Mouse (Mus musculus) heart, postnatal 25 days (tissue): ENCODE measurements around the gene Ppp3r1. TPM values are rescaled to one million over a fixed set of nuclear protein-coding genes. Genes with fewer than 3 reads are reported as not detected.
"Not testable (repeated sequence)": the region's sequence is repeated elsewhere in the genome, so short reads cannot be mapped to it uniquely, and the experiment has no call there.

ENCODE experiments used
- DNase-seq: peaks from one replicate; pipeline ENCODE4 v3.0.0; 2022; ENCODE audit warnings: low spot score
- intact Hi-C: fragments of 180-260 bp; cut with DNase I; formaldehyde crosslinking; loops from one replicate; pipeline ENCODE4 v1.15.1; 2025
- total RNA-seq, 2 experiments: library from RNA; stranded (reverse); gene quantifications; 2 replicates each; pipeline ENCODE4 v1.2.3; 2021

The Ppp3r1 gene
- total RNA-seq, 2 experiments from 2014 or later: 63.5 to 71.5 TPM

GRCm38 (mm10) chr11:17192151-17192844, 33.2 kb downstream of the Ppp3r1 start:
- no peak for DNase-seq
- intact Hi-C loops: no loop called here

DNA sequence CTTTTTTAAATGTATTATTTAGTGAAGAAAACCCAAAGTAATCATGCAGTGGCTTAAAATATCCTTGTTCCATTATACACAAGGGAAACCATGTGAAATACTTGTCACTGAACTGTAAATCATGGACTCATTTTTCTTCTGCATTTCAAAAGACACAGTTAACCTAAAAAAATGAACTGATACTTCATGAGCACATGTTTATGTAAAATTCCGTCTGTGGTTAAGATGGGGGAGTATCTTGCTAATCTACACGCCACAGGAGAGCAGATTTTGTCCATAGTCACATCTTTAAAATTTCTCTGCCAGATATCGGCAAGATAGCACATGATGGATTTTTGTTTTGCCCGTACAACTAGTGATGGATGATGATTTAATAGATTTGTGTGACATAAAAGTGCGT, 40.1 kb downstream of the Ppp3r1 start:
- intact Hi-C loops: no loop called here
- DNase-seq: no peak

DNA sequence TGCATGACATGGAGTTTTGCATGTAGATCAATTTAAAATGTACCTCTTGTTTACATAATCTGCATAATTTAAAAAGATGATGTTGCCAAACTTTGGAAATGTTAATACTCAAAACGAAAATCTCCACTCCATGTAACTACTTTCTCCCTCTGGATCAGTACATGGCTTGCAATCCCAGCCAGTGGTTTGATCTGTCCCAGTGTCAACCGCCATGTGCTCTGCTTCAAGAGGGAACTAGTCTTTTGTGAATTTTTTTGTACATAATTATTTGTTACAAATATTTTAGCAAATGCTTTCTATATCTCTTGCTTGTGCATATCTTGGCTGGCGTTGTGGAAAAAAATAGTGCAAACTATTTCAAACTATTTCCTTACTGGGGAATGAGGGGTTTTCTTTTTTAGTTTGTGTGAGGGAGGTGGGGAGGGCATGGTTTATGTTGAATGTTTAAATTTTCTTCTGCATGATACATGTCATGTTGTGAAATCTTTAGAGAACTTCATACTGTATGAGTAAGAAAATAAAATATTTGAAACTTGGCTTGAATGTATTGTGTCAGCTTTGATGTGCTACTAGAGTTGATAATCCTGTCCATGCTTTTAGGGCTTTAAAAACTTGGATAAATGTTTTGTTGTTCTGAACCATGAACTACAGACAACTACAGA, 40.9 kb downstream of the Ppp3r1 start:
- intact Hi-C loops: no loop called here
- no peak for DNase-seq

DNA sequence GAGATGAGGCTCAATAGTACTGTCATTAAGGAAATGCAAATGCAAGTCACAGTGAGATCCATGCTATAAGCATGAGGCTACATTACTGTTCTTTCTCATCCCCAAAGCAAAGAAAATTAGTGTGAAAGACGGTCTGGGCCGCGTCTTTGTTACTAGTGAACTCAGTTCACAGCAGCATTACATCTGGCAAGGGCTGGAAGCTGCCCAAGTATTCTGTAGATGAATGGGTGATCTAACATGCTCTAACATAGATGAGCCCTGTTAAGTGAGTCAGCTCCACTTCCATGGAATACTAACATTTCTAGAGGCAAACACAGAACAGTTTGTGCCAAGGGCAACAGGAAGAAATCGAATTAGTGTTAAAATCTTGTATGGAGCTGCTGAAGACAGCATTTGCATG, 41.9 kb downstream of the Ppp3r1 start:
- DNase-seq: no peak
- intact Hi-C loops: no loop called here

- intact Hi-C loops: no loop called here
- no peak for DNase-seq
Observed at GRCm38 (mm10) chr11:17202481-17202880, 43.4 kb downstream of the Ppp3r1 start.

DNA sequence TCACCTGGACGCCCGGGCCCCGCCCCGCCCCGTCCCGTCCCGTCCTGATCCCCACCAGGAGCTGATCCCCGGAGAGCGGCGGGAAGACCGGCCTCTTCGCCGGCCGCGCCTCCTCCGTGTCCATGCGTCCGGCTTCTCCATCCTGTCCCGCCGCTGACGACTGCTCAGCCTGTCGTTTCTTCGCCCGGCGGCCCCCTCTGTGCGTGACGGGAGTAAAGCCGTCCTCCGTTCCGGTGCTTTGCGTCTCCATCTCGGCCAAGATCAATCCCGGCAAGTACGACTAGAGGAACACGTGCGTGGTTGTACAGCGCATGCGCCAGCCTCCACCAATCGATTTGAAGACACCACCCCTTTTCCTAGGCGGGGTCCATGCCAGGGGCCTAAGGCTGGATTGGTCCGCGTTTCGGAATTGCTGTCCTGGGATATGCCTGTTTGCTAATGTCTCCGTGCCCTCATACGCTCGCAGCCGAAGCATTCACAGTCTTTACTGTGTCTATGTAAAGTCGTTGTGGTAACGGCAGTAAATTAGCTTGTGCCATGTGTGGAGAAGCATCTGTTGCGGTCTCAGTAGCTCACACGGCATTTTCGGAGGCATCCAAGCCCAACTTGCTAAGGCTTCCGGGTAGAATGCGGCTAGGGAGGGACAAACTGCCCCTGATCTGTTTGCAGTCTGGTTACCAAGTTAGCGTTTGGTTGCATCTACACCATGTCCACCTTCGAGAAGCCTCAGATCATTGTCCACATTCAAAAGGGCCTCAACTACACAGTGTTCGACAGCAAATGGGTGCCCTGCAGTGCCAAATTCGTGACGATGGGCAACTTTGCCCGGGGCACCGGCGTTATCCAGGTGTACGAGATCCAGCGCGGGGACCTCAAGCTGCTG, 52.4 kb downstream of the Ppp3r1 start, which contains the start of gene Pno1:
TSS of gene Pno1 (minus strand) at position 311 of the 883 bp plus-strand sequence.
- intact Hi-C loops: loop anchor here (2.0 to 10.0 kb wide), 4 partner anchors 45 to 259 kb away; partner anchors contain the start of genes C1d, Cnrip1, Fbxo48 and Plek
- peak; percentile 94 for DNase-seq

GRCm38 (mm10) chr11:17212141-17212495, 53.1 kb downstream of the Ppp3r1 start:
- no peak for DNase-seq
- intact Hi-C loops: loop anchor here (2.0 to 10.0 kb wide), 3 partner anchors 45 to 260 kb away; partner anchors contain the start of genes C1d, Cnrip1, Fbxo48 and Plek

- intact Hi-C loops: loop anchor here (2.0 to 10.0 kb wide), 3 partner anchors 44 to 261 kb away; partner anchors contain the start of genes C1d, Cnrip1, Fbxo48 and Plek
- DNase-seq: no peak
Observed at GRCm38 (mm10) chr11:17212903-17213509, 53.9 kb downstream of the Ppp3r1 start.

GRCm38 (mm10) chr11:17215475-17215874, 56.4 kb downstream of the Ppp3r1 start:
- no peak for DNase-seq
- intact Hi-C loops: loop anchor here (10.0 kb wide), 1 partner anchor 161 kb away; the partner anchor contains the start of genes Cnrip1 and Plek

GRCm38 (mm10) chr11:17221126-17221525, 62.1 kb downstream of the Ppp3r1 start:
- no peak for DNase-seq
- intact Hi-C loops: no loop called here

DNA sequence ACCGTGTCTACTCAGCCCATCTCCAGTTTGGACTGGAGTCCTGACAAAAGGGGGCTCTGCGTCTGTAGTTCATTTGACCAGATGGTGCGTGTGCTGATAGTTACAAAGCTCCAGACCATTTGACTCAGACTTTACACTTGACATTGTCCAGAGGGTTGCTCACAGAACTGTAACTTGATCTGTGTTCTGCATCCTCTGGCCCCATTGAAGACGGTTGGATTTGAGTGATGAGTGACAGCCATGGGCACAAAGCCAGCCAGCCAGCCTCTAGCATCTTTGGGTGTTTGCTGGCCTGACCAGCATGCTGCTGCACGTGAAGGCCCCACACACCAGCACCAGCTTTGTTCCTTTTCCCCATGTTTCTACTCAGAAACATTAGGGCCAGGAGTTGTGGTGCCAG, 73.7 kb downstream of the Ppp3r1 start:
- intact Hi-C loops: no loop called here
- no peak for DNase-seq

GRCm38 (mm10) chr11:17236449-17237037, 77.5 kb downstream of the Ppp3r1 start:
- no peak for DNase-seq
- intact Hi-C loops: no loop called here

GRCm38 (mm10) chr11:17238598-17238997, 79.5 kb downstream of the Ppp3r1 start:
- intact Hi-C loops: not testable (repeated sequence)

DNA sequence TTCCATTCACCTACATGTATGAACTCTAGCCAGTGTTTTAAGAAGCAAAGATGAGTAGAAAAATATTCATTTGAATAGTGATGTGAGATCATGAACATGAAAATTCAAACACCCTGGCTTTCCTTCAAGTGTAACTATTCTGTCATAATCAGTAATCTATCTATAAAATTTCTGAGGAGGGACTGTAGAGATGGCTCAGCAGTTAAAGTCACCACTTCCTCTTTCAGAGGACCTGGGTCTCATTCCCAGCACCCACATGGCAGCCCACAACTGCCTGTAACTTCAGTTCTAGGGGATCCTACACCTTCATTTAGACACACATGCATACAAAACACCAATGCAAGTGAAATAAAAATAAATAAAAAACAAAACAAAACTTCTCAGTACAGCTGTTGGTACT, 89.7 kb downstream of the Ppp3r1 start:
- intact Hi-C loops: no loop called here
- DNase-seq: no peak

More at GRCm38 (mm10) chr11:17238598-17238997, 79.5 kb downstream of the Ppp3r1 start:
- not testable (repeated sequence) for DNase-seq

Other genes starting within 250 kb of the Ppp3r1 start
- gene Fbxo48, start 207.9 kb upstream of the Ppp3r1 start, total RNA-seq: under 1 TPM; 0.22 to 0.26 TPM
- gene Cnrip1, start 107.7 kb upstream of the Ppp3r1 start, total RNA-seq: 1 to 10 TPM; 4.4 to 5.1 TPM
- 1 to 10 TPM; 4.5 to 4.6 TPM for gene Plek, start 106.9 kb upstream of the Ppp3r1 start, total RNA-seq
- gene Wdr92, start 22.8 kb downstream of the Ppp3r1 start, total RNA-seq: 10 to 100 TPM; 10.3 to 12.2 TPM
- gene Pno1, start 52.3 kb downstream of the Ppp3r1 start, total RNA-seq: 10 to 100 TPM; 30.9 to 33.2 TPM
- gene C1d, start 98.3 kb downstream of the Ppp3r1 start, total RNA-seq: 10 to 100 TPM; 33.0 to 33.5 TPM